Mouse (Mus musculus): Measurements from ENCODE around the gene Snta1.

The Snta1 gene

DNA sequence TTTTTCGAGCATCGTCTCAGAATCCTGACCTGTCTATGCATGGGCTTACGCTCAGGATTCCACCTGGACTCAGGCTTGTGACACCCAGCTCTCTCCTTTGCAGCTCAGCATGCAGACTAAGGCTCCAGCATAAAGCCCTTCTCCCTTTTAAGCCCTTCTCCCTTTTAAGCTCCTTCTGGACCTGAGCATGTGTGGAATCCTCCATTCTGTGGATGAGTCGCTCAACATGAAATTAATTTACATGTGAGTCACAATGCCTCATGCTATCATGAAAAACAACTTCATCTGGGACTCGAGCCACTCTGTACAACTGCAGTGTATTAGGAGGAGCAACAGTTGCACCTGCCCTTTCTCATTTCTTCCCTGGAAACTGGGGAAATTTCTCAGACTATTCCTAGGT, 14.3 kb upstream of the Snta1 start:
- DNase-seq (ENCODE audit: low read depth, low spot score), result no peak

DNA sequence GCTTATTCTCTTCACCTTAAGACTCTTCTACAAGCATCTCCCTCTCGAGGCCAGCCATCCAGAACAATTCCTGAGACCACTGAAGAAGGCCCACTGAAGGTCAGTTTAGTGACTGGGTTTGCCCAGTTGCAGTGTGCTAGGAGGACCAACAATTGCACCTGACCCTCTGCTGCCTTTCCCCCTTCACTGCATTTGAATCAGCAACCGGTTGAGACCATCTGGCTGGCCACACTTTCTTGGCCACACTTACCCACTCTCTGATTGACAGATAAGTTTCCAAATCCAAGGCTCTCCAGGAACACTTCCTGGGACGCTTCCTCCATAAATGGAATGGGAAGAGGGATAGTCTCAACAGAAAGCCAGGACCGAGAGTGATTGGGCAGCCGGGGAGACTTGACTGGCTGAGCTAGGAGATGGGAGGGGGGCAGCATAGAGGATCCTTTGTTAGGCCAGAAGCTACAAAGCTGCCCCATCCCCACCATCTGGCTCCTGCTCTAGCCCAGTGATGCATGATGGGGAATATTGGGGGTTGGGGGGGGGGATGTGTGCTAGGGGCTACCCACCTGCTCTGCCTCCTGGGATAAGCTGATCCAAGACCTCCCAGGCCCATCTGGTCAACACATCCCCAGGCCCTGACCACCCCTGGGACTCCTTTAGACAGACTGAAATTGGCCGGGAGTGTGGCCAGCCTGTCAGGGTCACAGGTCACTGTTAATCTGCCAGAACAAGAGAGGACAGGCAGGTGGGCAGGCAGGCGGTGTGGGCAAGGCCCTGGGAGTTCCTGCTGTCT, 13.2 kb upstream of the Snta1 start:
- DNase-seq (ENCODE audit: low read depth, low spot score), result no peak

DNA sequence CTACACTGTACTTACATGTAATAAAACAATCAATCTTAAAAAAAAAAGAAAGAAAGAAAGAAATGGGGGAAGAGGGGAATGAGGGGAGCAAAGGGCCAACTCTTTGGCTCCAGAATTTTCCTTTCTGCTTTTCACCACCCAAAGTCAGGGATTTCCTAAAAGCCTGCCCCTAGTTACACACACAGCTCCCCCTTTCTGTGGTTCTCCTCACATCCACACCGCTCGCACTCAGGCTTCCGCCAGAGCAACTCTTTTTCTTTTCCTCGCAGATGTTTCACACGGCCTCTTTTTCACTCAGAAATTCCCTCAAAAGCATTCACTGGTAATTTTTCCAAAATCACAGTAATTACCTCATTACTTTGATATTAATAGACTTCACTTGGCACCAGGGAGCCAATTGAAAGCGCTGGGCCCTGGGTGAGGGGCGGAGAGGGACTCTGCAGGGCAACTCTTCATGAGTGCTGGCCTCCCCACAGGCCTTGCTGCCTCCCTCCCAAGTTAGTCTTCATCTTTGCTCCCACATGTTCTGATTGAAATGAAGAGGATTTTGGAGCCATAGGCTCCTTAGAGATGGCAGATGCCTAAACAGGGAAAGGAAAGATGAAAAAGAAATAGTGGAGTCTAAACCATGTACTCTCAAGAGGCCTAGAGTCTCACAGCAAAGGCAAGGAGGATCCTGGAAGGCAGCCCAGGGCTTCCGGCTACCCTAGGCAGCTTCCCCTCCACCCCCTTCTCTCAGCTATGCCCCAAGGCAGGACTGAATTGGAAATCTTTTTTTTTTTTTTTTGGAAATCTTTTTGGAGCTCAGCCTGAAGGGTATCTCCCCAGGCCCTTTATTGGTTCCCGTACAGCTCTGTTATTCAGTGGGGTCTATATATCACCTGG, 12.0 kb upstream of the Snta1 start:
- DNase-seq (ENCODE audit: low read depth, low spot score), result no peak

DNA sequence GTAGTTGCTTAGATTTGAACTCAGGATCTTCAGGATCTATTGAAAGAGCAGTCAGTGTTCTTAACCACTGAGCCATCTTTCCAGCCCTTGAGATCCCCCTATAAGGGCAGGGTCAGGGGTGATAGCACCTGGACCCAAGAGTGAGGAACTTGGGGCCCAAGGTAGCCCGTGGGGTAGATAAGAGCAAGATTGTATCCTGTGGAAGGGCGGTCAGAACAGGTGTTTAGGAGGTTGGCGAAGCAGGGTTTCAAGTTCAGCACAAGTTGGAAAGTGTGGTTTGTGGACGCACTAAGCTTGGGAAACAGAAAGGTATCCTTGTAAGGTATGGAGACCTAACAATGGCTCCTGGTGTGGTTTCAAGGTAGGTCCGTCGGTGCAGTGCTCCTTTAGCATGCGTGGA, 10.1 kb upstream of the Snta1 start:
- DNase-seq (ENCODE audit: low read depth, low spot score), result no peak

DNA sequence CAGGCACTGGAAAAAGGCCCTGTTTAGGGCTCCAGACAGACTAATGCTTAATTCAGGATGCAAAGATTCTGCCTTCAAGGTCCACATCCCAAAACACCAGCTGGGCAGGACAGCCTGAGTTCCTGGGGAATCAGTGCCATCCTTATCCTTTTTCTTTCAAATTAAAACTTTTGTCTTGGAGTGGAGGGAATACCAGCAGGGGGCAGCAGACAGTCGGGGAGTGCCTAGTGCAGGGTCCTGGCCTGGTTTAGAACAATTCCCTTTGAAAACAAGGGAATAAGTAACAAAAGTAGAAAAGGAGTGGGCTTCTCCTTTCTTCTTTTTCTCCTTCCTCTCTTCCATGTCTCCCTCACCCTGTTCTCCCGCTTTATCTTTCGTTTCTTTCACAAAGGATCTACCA, 9.2 kb upstream of the Snta1 start:
- DNase-seq (ENCODE audit: low read depth, low spot score), result no peak

DNA sequence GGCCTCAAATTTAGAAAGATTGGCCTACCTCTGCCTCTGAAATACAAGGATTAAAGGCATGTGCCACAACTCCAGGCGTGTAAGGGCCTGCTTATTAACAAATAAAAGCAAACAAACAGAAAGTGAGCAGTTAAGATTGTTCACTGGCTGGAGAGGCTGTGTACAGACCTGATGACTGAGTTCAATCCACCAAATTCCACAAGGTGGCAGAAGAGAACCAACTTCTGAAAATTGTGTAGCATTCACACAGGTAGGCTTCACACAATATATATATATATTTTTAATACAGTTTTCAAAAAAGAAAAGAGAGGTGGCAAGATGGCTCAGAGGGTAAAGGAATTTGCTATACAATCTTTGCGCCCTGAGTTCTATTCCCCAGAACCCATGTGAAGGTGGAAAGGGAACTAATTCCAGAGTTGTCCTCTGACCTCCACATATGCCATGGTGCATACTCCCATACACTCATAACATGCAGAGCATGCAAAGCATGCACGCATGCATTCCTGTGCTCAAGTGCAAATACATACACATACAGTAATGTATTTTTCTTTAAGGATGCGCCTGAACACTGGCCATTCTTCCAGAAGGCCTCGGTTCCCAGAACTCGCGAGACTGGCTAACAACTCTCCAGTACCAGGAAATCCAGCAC, 4.2 kb upstream of the Snta1 start:
- no peak for DNase-seq (ENCODE audit: low read depth, low spot score)

DNA sequence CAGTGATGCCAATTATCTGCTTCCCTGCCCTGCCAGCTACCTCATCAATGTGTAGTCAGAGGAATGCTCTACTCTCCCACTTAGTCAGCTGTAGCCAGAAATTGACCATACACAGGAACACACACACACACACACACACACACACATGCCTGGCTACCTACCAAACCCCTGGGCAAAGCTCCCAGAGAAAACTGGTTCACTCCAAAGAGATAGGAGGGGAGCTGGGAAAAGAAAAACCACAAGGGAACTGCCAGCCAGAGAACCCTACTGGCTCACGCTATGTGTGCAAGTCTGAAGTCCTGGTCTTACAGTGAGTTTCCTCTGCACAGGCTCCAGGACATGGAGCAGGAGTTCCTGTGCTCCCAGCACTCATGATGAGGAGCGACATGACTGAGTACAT, 2.5 kb upstream of the Snta1 start:
- no peak for DNase-seq (ENCODE audit: low read depth, low spot score)

DNA sequence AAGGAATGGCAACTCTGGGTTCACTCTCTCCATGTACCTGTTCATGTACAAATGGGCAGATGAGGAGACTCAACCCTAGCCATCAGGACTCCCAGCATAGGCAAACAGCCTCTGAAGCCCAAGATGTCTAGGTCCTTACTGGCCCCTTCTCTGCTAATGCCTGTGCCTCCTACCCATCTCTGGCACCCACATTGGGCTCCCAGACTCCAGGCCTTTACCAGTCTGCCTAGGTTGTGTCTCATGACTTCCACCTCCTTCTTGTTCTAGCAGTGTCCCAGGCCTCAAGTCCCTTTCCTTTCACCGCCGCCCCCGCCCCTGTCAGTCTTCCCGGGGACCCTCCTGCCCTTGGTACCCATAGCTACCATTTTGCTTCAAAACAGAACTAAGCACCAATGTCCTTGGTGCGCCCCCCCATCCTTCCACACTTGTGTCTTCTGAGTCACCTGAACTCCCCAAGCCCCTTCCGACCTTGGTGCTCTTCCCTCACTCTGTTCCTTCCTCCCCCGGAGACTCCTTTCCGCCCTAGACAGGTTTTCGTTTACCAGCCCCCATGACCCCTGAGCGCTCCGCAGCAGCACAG, 746 bp downstream of the Snta1 start:
- no peak for DNase-seq (ENCODE audit: low read depth, low spot score)

DNA sequence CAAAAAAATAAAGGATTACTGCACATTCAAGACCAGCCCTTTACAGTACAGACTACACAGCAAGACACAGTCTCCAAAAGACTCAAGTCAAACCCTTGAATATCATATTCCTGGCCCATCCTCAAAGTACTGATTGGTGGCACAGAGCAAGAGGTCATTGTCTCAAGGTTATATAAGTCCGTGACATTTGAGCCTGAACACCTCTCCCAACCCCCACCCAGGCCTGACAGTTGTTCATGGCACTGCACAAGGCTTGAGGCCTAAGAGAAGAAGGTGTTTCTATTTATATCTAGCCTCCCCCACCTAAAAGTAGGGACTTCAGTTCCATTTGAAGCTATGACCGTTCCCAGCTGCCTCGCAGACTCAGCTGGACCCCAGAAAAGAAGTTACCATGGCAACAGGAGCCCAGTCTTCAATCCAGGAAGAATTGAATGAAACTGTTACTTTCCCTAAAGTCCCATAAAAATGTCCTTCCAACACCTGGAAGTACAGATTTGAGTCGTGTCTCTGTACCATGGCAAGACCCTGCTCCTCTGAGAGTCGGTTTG, 2.4 kb downstream of the Snta1 start:
- DNase-seq (ENCODE audit: low read depth, low spot score), result no peak

DNA sequence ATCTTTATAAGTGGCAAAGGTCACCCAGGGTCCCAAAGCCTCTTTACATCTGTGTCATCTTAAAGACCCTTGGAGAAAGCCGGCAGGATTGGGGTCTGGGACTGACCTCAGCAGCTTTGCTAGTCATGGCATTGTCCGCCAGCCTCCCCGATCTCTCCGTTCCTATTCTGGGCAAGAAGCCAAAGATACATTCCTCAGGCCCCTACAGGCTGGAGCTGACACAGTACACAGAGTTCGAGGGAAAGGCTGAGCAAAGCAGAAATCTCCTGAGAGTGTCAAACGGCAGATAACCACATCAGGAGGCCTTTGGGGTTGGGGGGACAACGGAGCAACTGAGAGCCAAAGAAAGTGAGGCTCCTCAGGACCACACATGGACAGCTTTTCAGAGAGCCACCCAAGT, 5.1 kb downstream of the Snta1 start:
- no peak for DNase-seq (ENCODE audit: low read depth, low spot score)

DNA sequence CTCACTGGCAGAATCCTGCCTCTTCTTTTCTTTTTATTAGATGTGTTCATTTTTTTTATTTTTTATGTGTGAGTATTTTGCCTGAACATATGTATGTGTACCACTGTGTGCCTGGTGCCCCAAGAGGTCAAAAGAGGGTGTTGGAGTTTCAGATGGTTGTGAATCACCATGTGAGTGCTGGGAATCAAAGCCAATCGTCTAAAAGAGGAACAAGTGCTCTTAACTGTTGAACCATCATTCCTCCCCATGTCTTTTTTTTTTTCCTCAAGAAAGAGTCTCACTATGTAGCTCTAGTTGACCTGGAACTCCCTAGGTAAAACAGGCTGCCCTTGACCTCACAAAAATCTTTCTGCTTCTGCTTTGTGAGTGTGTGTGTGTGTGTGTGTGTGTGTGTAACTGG, 5.9 kb downstream of the Snta1 start:
- no peak for DNase-seq (ENCODE audit: low read depth, low spot score)

DNA sequence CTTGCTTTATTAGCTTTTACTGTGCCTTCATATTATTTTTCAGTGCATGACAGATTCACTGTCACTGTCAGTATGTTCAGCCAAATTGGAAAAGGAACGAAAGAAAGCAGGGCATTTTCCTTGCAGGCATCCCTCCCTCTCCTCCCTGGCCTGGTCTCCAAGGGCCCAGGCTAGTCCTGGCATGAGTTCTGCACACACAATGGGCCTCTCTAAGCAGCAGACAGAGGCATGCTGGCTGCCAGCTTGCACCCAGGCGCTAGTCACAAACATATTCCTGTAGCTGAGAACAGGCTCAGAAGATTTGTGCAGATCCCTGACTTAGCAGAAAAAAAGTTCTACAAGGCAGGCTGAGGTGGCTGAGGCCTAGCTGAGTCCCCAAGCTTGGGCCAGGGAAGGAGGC, 8.6 kb downstream of the Snta1 start:
- no peak for DNase-seq (ENCODE audit: low read depth, low spot score)

DNA sequence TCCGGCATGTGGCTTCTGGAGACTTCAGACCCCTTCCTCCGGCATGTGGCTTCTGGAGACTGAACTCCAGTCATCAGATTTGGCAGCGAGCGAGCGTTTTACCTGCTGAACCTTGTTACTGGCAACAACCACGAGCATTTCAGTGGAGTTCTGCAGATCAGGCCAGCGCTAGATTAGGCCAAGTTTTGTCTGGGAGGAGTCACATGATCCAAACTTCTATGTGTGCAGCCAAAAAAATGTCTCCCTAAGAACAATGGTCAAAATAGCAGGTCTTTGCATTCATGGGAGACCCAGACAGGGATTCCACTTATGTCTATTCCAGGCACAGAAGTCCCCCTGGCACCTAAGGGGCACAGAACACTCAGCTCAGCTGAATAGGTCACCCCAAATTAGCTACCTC, 9.6 kb downstream of the Snta1 start:
- no peak for DNase-seq (ENCODE audit: low read depth, low spot score)

DNA sequence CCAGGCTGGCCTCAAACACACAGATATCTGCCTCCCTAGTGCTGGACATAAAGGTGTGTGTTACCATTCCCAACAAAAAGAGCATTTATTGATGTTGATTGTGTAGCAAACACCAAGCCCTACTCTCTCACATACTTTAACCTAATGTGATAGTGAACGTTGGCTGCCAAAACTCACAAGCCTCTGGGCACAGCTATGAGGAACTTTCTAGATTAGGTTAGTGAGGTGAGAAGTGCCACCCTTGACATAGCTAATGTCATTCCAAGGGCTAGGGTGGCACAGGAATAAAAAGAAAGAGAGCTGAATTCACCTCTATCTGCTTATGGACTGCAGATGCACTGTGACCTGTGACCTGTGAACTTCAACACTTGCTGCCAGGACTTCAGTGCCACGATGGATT, 11.4 kb downstream of the Snta1 start:
- DNase-seq (ENCODE audit: low read depth, low spot score), result no peak

DNA sequence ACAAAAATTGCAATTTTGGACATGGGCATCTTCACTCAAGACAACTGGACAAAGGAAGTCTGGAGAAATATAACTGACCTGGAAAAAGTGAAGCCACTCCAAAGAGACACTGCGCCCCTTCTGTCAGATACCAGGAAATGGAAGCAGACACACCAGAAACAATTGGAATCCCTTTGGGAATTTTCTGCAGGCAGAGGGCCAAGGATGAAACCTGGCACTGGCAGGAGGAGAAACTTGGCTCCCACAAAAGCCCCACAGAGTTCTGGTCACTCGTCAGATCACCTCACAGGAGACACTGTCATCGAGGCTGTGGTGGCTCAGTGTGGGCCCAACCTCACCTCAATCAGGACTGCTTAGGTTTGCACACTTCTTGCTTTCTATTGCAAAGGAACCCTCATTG, 13.3 kb downstream of the Snta1 start:
- no peak for DNase-seq (ENCODE audit: low read depth, low spot score)

DNA sequence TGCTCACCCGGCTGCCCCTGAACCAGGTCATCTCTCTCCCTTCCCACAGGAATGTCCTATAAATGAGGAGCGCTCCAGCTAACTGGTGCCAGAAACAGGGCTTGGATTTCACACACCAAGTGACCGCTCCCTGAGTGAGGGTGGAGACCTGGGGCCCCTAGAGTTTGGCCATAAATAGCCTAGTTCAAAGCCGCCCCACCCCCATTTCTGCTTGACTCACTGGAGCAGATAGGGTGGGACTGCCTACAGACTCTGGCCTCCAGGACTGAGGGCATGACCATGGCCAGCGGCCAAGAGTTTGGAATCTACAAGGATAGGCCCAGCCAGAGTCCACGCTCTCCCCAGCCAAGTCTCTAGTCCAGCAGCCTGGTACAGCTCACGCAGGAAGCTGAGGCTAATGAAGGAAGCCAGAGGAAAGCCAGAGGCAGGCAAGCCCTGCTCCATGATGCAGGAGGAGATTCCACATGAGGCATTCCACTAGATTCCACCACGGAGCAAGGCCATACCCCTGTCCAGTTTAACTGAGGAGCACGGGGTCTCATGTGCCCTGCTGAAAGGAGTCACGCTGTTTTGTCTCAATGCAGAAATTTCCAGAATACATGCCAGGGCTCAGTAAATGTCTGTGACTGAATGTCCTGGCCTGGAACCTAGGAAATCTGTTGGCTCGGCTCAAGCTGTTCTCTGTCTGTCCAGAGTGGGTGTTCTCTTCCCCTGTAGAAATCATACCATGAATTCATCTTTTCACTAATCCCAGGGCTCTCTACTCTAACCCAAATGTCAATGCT, 17.5 kb downstream of the Snta1 start:
- no peak for DNase-seq (ENCODE audit: low read depth, low spot score)

DNA sequence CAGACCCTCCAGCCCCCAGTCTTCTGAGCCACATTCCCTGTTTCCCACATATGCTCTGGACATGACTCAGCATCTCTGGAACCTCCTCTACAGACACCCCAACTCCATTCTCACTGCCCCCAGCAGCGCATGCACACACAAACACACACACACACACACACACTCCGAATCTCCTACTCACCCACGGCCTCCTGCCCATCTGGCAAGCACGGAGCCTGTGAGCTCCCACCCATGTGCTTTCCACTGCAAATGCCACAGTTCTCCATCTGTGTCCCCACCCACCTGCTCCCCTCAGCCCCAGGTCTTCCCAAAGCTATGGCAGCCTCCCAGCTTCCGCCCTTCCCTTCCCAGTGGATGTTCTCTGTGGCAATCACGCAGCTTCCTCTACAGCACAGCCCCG, 28.8 kb downstream of the Snta1 start:
- DNase-seq (ENCODE audit: low read depth, low spot score), result no peak

DNA sequence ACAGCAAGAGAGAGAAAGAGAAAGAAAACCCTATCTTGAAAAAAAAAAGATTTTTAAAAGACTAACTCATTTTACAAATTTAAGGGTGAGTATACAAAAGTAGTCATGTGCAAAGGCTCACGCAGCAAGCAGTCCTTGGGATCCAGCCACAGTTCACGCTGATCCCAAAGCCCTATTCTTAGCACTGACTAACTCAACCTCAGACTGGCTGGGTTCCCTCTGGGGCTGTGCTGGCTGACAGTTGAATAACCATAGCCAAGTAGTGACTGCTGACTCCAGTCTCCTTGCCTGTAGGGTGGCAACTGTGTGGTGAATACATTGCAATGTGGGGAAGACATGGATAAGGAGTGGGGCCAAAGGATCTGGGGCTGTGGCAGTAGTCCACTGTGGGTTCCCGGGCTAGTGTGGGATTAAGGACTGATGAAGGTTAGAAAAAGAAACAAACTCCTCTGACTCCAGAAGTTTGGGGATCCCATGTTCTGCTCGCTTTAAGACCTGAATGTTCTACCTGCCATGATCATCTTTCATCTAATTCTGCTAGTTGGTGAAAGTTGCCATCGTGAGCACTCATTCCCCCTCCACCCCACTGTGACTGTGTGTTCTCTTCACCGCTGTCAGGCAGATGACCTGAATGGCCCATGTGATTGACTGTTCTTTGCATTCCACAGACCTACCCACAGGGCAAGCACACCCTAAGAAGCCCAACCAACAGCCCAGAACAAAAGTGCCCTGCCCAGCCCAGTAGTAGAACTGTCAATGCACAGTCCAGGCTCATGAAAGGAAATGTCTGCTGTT, 32.9 kb downstream of the Snta1 start:
- DNase-seq (ENCODE audit: low read depth, low spot score), result no peak

DNA sequence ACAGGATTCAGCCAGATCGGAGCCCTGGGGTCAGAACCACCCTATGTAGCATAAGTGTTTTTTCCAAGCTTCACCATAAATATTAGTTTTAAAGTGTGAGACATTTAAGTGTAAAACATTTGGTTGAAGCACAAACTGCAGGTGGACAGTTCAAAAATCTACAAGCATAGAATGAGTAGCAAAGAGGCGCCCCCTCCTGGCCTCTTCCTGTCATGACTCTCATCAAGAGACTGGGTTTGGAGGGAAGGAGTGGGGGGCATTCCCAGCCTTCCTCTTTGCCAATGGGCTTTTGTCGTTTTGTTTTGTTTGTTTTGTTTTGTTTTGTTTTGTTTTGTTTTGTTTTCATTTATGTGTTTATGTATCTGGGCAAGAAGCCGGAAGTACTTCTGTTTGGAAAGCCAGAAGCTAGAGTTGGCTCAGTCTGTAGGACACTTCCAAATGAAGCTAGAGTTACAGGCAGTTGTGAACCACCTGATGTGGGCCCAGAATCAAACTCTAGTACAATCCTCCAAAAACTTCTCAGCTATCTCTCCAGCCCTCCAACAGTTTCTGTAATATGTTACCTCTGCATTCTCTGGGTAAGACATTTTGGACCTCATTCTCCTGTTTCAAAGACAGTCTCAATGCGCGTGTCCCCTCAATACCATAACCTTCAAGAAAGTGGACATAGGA, 33.8 kb downstream of the Snta1 start:
- peak; percentile 38 for DNase-seq (ENCODE audit: low read depth, low spot score)

Measured in WW6 (cell line).